Mouse (Mus musculus): ENCODE measurements around the gene Dazap1.

- no peak for TF ChIP-seq POLR2A (IDR thresholded peaks at IDR 0.05; ENCODE audit: borderline replicate concordance, low read depth, low read length)
- no peak for TF ChIP-seq CTCF (IDR thresholded peaks at IDR 0.05; ENCODE audit: low read depth, low read length)
These were observed 69.6 kb downstream of the Dazap1 start for GRCm38 (mm10) chr10:80330888-80331287.

All from bone marrow macrophage, adult 2 months (primary cell).